Mouse (Mus musculus): ENCODE data around the gene Fyb.

DNA sequence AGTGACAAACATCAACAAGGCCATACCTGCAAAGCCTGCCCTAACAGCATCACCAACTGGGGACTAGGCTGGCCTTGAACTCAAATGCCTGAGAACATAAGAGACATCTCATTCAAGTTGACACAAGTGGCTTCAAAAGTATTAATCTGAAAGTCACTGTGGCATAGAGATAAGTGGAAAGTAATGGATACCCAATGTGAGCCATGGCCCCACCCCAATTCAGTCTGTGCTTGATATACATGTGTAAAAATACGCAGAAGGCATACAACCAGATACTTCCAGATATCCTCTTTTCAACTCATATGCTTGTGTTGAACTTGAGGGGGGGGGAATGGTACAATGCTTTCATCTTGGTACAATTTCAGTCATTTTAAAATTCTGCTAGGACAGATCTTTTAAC, 124.4 kb downstream of the Fyb start:
- TF ChIP-seq CTCF (conservative IDR thresholded peaks at IDR 0.05; ENCODE audit: low read length) (no peak), POU5F1 (IDR thresholded peaks at IDR 0.05; ENCODE audit: borderline replicate concordance, low read length) (no peak), NANOG (IDR thresholded peaks at IDR 0.05; ENCODE audit: borderline replicate concordance, low read length) (no peak)
